Mouse (Mus musculus): ENCODE data around the gene Olfr1535.
A peak's percentile ranks its signal among the peaks of the same experiment; 100 is the strongest.

Gene Olfr1535

GRCm38 (mm10) chr13:21559793-21560192 is at the start of gene Olfr1535:
TSS of gene Olfr1535 (minus strand) at chr13:21559893.
- DNase-seq (ENCODE audit: low spot score) = no peak

- DNase-seq (ENCODE audit: low spot score) = no peak
Measured at GRCm38 (mm10) chr13:21591618-21592017, 31.9 kb upstream of the Olfr1535 start.

- no peak for DNase-seq (ENCODE audit: low spot score)
Measured at GRCm38 (mm10) chr13:21581659-21582058, 22.0 kb upstream of the Olfr1535 start, which contains the start of gene Olfr1364. TSS of gene Olfr1364 (minus strand) at chr13:21581759.

- no peak for DNase-seq (ENCODE audit: low spot score)
Measured at GRCm38 (mm10) chr13:21550416-21551110, 9.1 kb downstream of the Olfr1535 start.

- DNase-seq (ENCODE audit: low spot score) = no peak
Measured at GRCm38 (mm10) chr13:21549487-21549886, 10.2 kb downstream of the Olfr1535 start.

- DNase-seq (ENCODE audit: low spot score) = no peak
Measured at GRCm38 (mm10) chr13:21542708-21543107, 17.0 kb downstream of the Olfr1535 start, which contains the start of gene Olfr1366. TSS of gene Olfr1366 (minus strand) at chr13:21542808.

- DNase-seq (ENCODE audit: low spot score) = peak; percentile 90
Measured at GRCm38 (mm10) chr13:21530781-21531201, 28.9 kb downstream of the Olfr1535 start, which contains the start of gene Zkscan8. TSS of gene Zkscan8 (minus strand) at chr13:21531120.

- no peak for DNase-seq (ENCODE audit: low spot score)
Measured at GRCm38 (mm10) chr13:21530136-21530535, 29.6 kb downstream of the Olfr1535 start.

- peak; percentile 76 for DNase-seq (ENCODE audit: low spot score)
Measured at GRCm38 (mm10) chr13:21506221-21506649, 53.5 kb downstream of the Olfr1535 start.

Data from lung, postnatal 25 days (tissue).